Mouse (Mus musculus) small intestine, adult 2 months (tissue): Measurements from ENCODE around the gene Dnajc22.

Experiments
- CTCF ChIP-seq: fragments of 200-500 bp; IDR thresholded peaks from 2 replicates; pipeline ENCODE4 v1.5.1; 2012; ENCODE audit warnings: low read depth, mild to moderate bottlenecking, control low read depth, inconsistent platforms, low read length, moderate library complexity, mixed read lengths; ENCODE audit not compliant: insufficient replicate concordance, insufficient read length; ENCODE audit errors: extremely low read depth
- POLR2A ChIP-seq: fragments of 200-500 bp; IDR thresholded peaks from 2 replicates; pipeline ENCODE4 v1.6.1; 2012; ENCODE audit warnings: low read depth, mild to moderate bottlenecking, control low read depth, inconsistent platforms, low read length, moderate library complexity

- TF ChIP-seq CTCF: no peak
- TF ChIP-seq POLR2A: no peak
Observed at GRCm38 (mm10) chr15:99096061-99096793, 3.3 kb downstream of the Dnajc22 start.
